Mouse (Mus musculus): ENCODE data around the gene Pptc7. TPM values are rescaled to one million over a fixed set of nuclear protein-coding genes. Genes with fewer than 3 reads are reported as not detected.
"Not testable (repeated sequence)": the region's sequence is repeated elsewhere in the genome, so short reads cannot be mapped to it uniquely, and the experiment has no call there.

The Pptc7 gene
- polyA plus RNA-seq, 1 experiment from 2014 or later, result 8.5 TPM

GRCm38 (mm10) chr5:122312942-122313684, 28.9 kb downstream of the Pptc7 start:
- Histone ChIP-seq H3K9ac (ENCODE audit: low read length) (no peak overlapping the region), H3K27ac (ENCODE audit: low read depth, low read length) (no peak overlapping the region), H3K9me3 (ENCODE audit: control insufficient read depth, low read length) (no peaks in the 10 kb centered on the region), H3K4me3 (ENCODE audit: low read depth, low read length) (no peak overlapping the region), H3K4me1 (ENCODE audit: control insufficient read depth, insufficient read depth, low read length) (no peaks in the 10 kb centered on the region), H3K4me2 (ENCODE audit: low read depth) (no peak overlapping the region), H3K27me3 (ENCODE audit: control insufficient read depth, insufficient read depth, low read length) (no peaks in the 10 kb centered on the region), H3K36me3 (ENCODE audit: control insufficient read depth, insufficient read depth, low read length) (no peaks in the 10 kb centered on the region)
- no peak for ATAC-seq (ENCODE audit: insufficient read depth, low FRiP score, low TSS enrichment)
- DNase-seq (ENCODE audit: low spot score), result no peak
- 93% methylated on average over 17 of the region's 17 CpGs for WGBS

GRCm38 (mm10) chr5:122314966-122315667, 31.0 kb downstream of the Pptc7 start:
- 79% methylated on average over 20 of the region's 20 CpGs for WGBS
- H3K4me2 ChIP-seq (ENCODE audit: low read depth), result no peak overlapping the region
- ATAC-seq (ENCODE audit: insufficient read depth, low FRiP score, low TSS enrichment) (no peak), DNase-seq (ENCODE audit: low spot score) (no peak)
- no peak overlapping the region for H3K4me3 ChIP-seq (ENCODE audit: low read depth, low read length)
- H3K27ac ChIP-seq (ENCODE audit: low read depth, low read length), result no peak overlapping the region
- H3K27me3 ChIP-seq (ENCODE audit: control insufficient read depth, insufficient read depth, low read length), result no peaks in the 10 kb centered on the region
- H3K9me3 ChIP-seq (ENCODE audit: control insufficient read depth, low read length), result no peaks in the 10 kb centered on the region
- H3K4me1 ChIP-seq (ENCODE audit: control insufficient read depth, insufficient read depth, low read length), result no peaks in the 10 kb centered on the region
- no peaks in the 10 kb centered on the region; the same call in 1 of the 2 replicates for H3K36me3 ChIP-seq (ENCODE audit: control insufficient read depth, insufficient read depth, low read length)
- H3K9ac ChIP-seq (ENCODE audit: low read length), result no peak overlapping the region

GRCm38 (mm10) chr5:122317329-122318045, 33.3 kb downstream of the Pptc7 start:
- H3K4me3 ChIP-seq (ENCODE audit: low read depth, low read length), result no peak overlapping the region
- H3K4me1 ChIP-seq (ENCODE audit: control insufficient read depth, insufficient read depth, low read length), result no peaks in the 10 kb centered on the region
- no peaks in the 10 kb centered on the region; the same call in 1 of the 2 replicates for H3K36me3 ChIP-seq (ENCODE audit: control insufficient read depth, insufficient read depth, low read length)
- ATAC-seq (ENCODE audit: insufficient read depth, low FRiP score, low TSS enrichment) (no peak), DNase-seq (ENCODE audit: low spot score) (no peak)
- no peaks in the 10 kb centered on the region for H3K27me3 ChIP-seq (ENCODE audit: control insufficient read depth, insufficient read depth, low read length)
- no peak overlapping the region for H3K9ac ChIP-seq (ENCODE audit: low read length)
- no peak overlapping the region for H3K27ac ChIP-seq (ENCODE audit: low read depth, low read length)
- 78% methylated on average over 11 of the region's 11 CpGs for WGBS
- no peaks in the 10 kb centered on the region for H3K9me3 ChIP-seq (ENCODE audit: control insufficient read depth, low read length)
- no peak overlapping the region for H3K4me2 ChIP-seq (ENCODE audit: low read depth)

- Histone ChIP-seq H3K36me3 (ENCODE audit: control insufficient read depth, insufficient read depth, low read length) (no peaks in the 10 kb centered on the region; the same call in 1 of the 2 replicates), H3K27ac (ENCODE audit: low read depth, low read length) (no peak overlapping the region), H3K27me3 (ENCODE audit: control insufficient read depth, insufficient read depth, low read length) (no peaks in the 10 kb centered on the region), H3K9me3 (ENCODE audit: control insufficient read depth, low read length) (no peaks in the 10 kb centered on the region), H3K9ac (ENCODE audit: low read length) (no peak overlapping the region), H3K4me3 (ENCODE audit: low read depth, low read length) (no peak overlapping the region), H3K4me2 (ENCODE audit: low read depth) (no peak overlapping the region), H3K4me1 (ENCODE audit: control insufficient read depth, insufficient read depth, low read length) (no peaks in the 10 kb centered on the region)
- no peak for DNase-seq (ENCODE audit: low spot score)
- no peak for ATAC-seq (ENCODE audit: insufficient read depth, low FRiP score, low TSS enrichment)
- WGBS, result 70% methylated on average over 3 of the region's 3 CpGs
These were observed 33.9 kb downstream of the Pptc7 start for GRCm38 (mm10) chr5:122318100-122318499.

GRCm38 (mm10) chr5:122318976-122319375, 34.8 kb downstream of the Pptc7 start:
- H3K27me3 ChIP-seq (ENCODE audit: control insufficient read depth, insufficient read depth, low read length); ATAC-seq (ENCODE audit: insufficient read depth, low FRiP score, low TSS enrichment); H3K4me2 ChIP-seq (ENCODE audit: low read depth); H3K36me3 ChIP-seq (ENCODE audit: control insufficient read depth, insufficient read depth, low read length); H3K9ac ChIP-seq (ENCODE audit: low read length); H3K27ac ChIP-seq (ENCODE audit: low read depth, low read length); H3K4me3 ChIP-seq (ENCODE audit: low read depth, low read length); DNase-seq (ENCODE audit: low spot score); H3K4me1 ChIP-seq (ENCODE audit: control insufficient read depth, insufficient read depth, low read length); H3K9me3 ChIP-seq (ENCODE audit: control insufficient read depth, low read length): not testable (repeated sequence)
- WGBS, result 88% methylated on average over 3 of the region's 3 CpGs

GRCm38 (mm10) chr5:122319474-122320204, 35.5 kb downstream of the Pptc7 start:
- Histone ChIP-seq H3K27ac (ENCODE audit: low read depth, low read length) (no peak overlapping the region), H3K4me3 (ENCODE audit: low read depth, low read length) (no peak overlapping the region), H3K4me2 (ENCODE audit: low read depth) (no peak overlapping the region), H3K27me3 (ENCODE audit: control insufficient read depth, insufficient read depth, low read length) (no peaks in the 10 kb centered on the region), H3K9ac (ENCODE audit: low read length) (no peak overlapping the region), H3K36me3 (ENCODE audit: control insufficient read depth, insufficient read depth, low read length) (no peaks in the 10 kb centered on the region; the same call in 1 of the 2 replicates), H3K4me1 (ENCODE audit: control insufficient read depth, insufficient read depth, low read length) (no peaks in the 10 kb centered on the region), H3K9me3 (ENCODE audit: control insufficient read depth, low read length) (no peaks in the 10 kb centered on the region)
- 80% methylated on average over 14 of the region's 14 CpGs for WGBS
- ATAC-seq (ENCODE audit: insufficient read depth, low FRiP score, low TSS enrichment), result no peak
- no peak for DNase-seq (ENCODE audit: low spot score)

GRCm38 (mm10) chr5:122320205-122320781, 36.1 kb downstream of the Pptc7 start:
- H3K27ac ChIP-seq (ENCODE audit: low read depth, low read length), result no peak overlapping the region
- DNase-seq (ENCODE audit: low spot score) (no peak), ATAC-seq (ENCODE audit: insufficient read depth, low FRiP score, low TSS enrichment) (no peak)
- no peak overlapping the region for H3K9ac ChIP-seq (ENCODE audit: low read length)
- no peaks in the 10 kb centered on the region; the same call in 1 of the 2 replicates for H3K36me3 ChIP-seq (ENCODE audit: control insufficient read depth, insufficient read depth, low read length)
- no peaks in the 10 kb centered on the region for H3K9me3 ChIP-seq (ENCODE audit: control insufficient read depth, low read length)
- H3K4me2 ChIP-seq (ENCODE audit: low read depth), result no peak overlapping the region
- WGBS, result 78% methylated on average over 12 of the region's 12 CpGs
- no peak overlapping the region for H3K4me3 ChIP-seq (ENCODE audit: low read depth, low read length)
- no peaks in the 10 kb centered on the region for H3K4me1 ChIP-seq (ENCODE audit: control insufficient read depth, insufficient read depth, low read length)
- no peaks in the 10 kb centered on the region for H3K27me3 ChIP-seq (ENCODE audit: control insufficient read depth, insufficient read depth, low read length)

- WGBS, result 75% methylated on average over 8 of the region's 8 CpGs
- H3K4me1 ChIP-seq (ENCODE audit: control insufficient read depth, insufficient read depth, low read length), result no peaks in the 10 kb centered on the region
- H3K9ac ChIP-seq (ENCODE audit: low read length), result no peak overlapping the region
- no peak overlapping the region for H3K4me3 ChIP-seq (ENCODE audit: low read depth, low read length)
- no peaks in the 10 kb centered on the region for H3K9me3 ChIP-seq (ENCODE audit: control insufficient read depth, low read length)
- no peak overlapping the region for H3K4me2 ChIP-seq (ENCODE audit: low read depth)
- H3K36me3 ChIP-seq (ENCODE audit: control insufficient read depth, insufficient read depth, low read length), result no peaks in the 10 kb centered on the region; the same call in 1 of the 2 replicates
- H3K27me3 ChIP-seq (ENCODE audit: control insufficient read depth, insufficient read depth, low read length), result no peaks in the 10 kb centered on the region
- DNase-seq (ENCODE audit: low spot score) (no peak), ATAC-seq (ENCODE audit: insufficient read depth, low FRiP score, low TSS enrichment) (no peak)
- H3K27ac ChIP-seq (ENCODE audit: low read depth, low read length), result no peak overlapping the region
These were observed 39.4 kb downstream of the Pptc7 start for GRCm38 (mm10) chr5:122323523-122323922.

Data from neural tube, embryonic 11.5 days (tissue).